Mouse (Mus musculus) kidney, adult 10 weeks (tissue): ENCODE measurements around the gene Hmgcs2. TPM values are rescaled to one million over a fixed set of nuclear protein-coding genes. Genes with fewer than 3 reads are reported as not detected.

Experiments
- polyA plus RNA-seq: library from polyadenylated mRNA; stranded (reverse); fragments of 350-450 nt; fragmentation: Illumina TruSeq; extraction: RNeasy Lipid Tissue Mini Kit (QIAGEN cat#74804); gene quantifications from one replicate; pipeline ENCODE4 v1.2.3, GENCODE M21; 2014; ENCODE audit warnings: low read depth, low replicate concordance

The Hmgcs2 gene
- 49.0 TPM for polyA plus RNA-seq

GRCm38 (mm10) chr3:98280204-98280932 lies at the start of gene Hmgcs2:
Gene Hmgcs2, plus strand, starts transcription at chr3:98280435.

GRCm38 (mm10) chr3:98339706-98340109 lies 59.5 kb downstream of the Hmgcs2 start, which contains the start of gene Phgdh:
Gene Phgdh, minus strand, starts transcription at chr3:98339990.

Other genes starting within 250 kb of the Hmgcs2 start
- gene Adam30, start 119.8 kb upstream of the Hmgcs2 start, polyA plus RNA-seq: not detected
- gene Reg4, start 58.3 kb upstream of the Hmgcs2 start, polyA plus RNA-seq: not detected
- gene Phgdh, start 59.6 kb downstream of the Hmgcs2 start, polyA plus RNA-seq: 2.5 TPM
- 28.5 TPM for gene Zfp697, start 102.0 kb downstream of the Hmgcs2 start, polyA plus RNA-seq
- 273 TPM for gene Gm4450, start 176.7 kb downstream of the Hmgcs2 start, polyA plus RNA-seq
- 430 TPM for gene Hsd3b4, start 230.1 kb downstream of the Hmgcs2 start, polyA plus RNA-seq